Mouse (Mus musculus) 3134 (cell line): ENCODE measurements around the gene Tanc1.
A peak's percentile ranks its signal among the peaks of the same experiment; 100 is the strongest.

ENCODE experiments used
- DNase-seq: peaks from one replicate; pipeline ENCODE4 v3.0.0-alpha.2; 2011; ENCODE audit warnings: low spot score; ENCODE audit not compliant: insufficient read length; ENCODE audit errors: extremely low read depth

Gene Tanc1

GRCm38 (mm10) chr2:59676041-59676440, 64.2 kb downstream of the Tanc1 start:
- DNase-seq, result no peak

GRCm38 (mm10) chr2:59676442-59676841, 64.6 kb downstream of the Tanc1 start:
- peak; percentile 56 for DNase-seq

GRCm38 (mm10) chr2:59679424-59680020, 67.7 kb downstream of the Tanc1 start:
- no peak for DNase-seq

- no peak for DNase-seq
Measured at GRCm38 (mm10) chr2:59680736-59681135, 68.9 kb downstream of the Tanc1 start.

- DNase-seq, result no peak
Measured at GRCm38 (mm10) chr2:59681181-59681580, 69.3 kb downstream of the Tanc1 start.

- DNase-seq, result no peak
Measured at GRCm38 (mm10) chr2:59684864-59685605, 73.2 kb downstream of the Tanc1 start.

GRCm38 (mm10) chr2:59685606-59685950, 73.7 kb downstream of the Tanc1 start:
- DNase-seq, result no peak

- DNase-seq, result no peak
Measured at GRCm38 (mm10) chr2:59688261-59689104, 76.6 kb downstream of the Tanc1 start.

GRCm38 (mm10) chr2:59691112-59691511, 79.3 kb downstream of the Tanc1 start:
- DNase-seq, result no peak

GRCm38 (mm10) chr2:59693473-59693872, 81.6 kb downstream of the Tanc1 start:
- no peak for DNase-seq

- DNase-seq, result no peak
Measured at GRCm38 (mm10) chr2:59697123-59697522, 85.3 kb downstream of the Tanc1 start.

GRCm38 (mm10) chr2:59697722-59698634, 86.1 kb downstream of the Tanc1 start:
- DNase-seq, result peak; percentile 42

- no peak for DNase-seq
Measured at GRCm38 (mm10) chr2:59698635-59699300, 86.9 kb downstream of the Tanc1 start.

GRCm38 (mm10) chr2:59699893-59700292, 88.1 kb downstream of the Tanc1 start:
- DNase-seq, result no peak

- no peak for DNase-seq
Measured at GRCm38 (mm10) chr2:59705221-59705620, 93.4 kb downstream of the Tanc1 start.

GRCm38 (mm10) chr2:59706806-59707205, 95.0 kb downstream of the Tanc1 start:
- no peak for DNase-seq

GRCm38 (mm10) chr2:59707922-59708706, 96.3 kb downstream of the Tanc1 start:
- DNase-seq, result no peak

- DNase-seq, result no peak
Measured at GRCm38 (mm10) chr2:59710771-59711170, 98.9 kb downstream of the Tanc1 start.

- no peak for DNase-seq
Measured at GRCm38 (mm10) chr2:59711992-59712391, 100.2 kb downstream of the Tanc1 start.
